Mouse (Mus musculus) lung, embryonic 15.5 days (tissue): ENCODE results near the gene Maml1. TPM values are rescaled to one million over a fixed set of nuclear protein-coding genes. Genes with fewer than 3 reads are reported as not detected.

Experiments used
- ATAC-seq: fragments of 200-750 bp; cut with Nextera tagmentation; 2 replicates; pipeline ENCODE4 v1.8.0; 2017; ENCODE audit warnings: moderate number of reproducible peaks, borderline replicate concordance; ENCODE audit not compliant: low FRiP score, low TSS enrichment; ENCODE audit errors: extremely low read depth
- H3K27ac ChIP-seq: fragments of 300-500 bp; sonication (generic); 2 replicates; pipeline ENCODE4 v1.5.1; 2015; ENCODE audit warnings: moderate library complexity, mild to moderate bottlenecking, inconsistent platforms
- H3K27me3 ChIP-seq: fragments of 300-500 bp; sonication (generic); 2 replicates; pipeline ENCODE4 v1.6.1; 2015; ENCODE audit warnings: inconsistent platforms
- H3K36me3 ChIP-seq: fragments of 300-500 bp; sonication (generic); 2 replicates; pipeline ENCODE4 v1.6.1; 2015; ENCODE audit warnings: inconsistent platforms
- H3K4me1 ChIP-seq: fragments of 300-500 bp; sonication (generic); 2 replicates; pipeline ENCODE4 v1.6.1; 2015; ENCODE audit warnings: inconsistent platforms
- H3K4me2 ChIP-seq: fragments of 300-500 bp; sonication (generic); 2 replicates; pipeline ENCODE4 v1.6.1; 2015; ENCODE audit warnings: inconsistent platforms, mild to moderate bottlenecking, moderate library complexity
- H3K4me3 ChIP-seq: fragments of 300-500 bp; sonication (generic); 2 replicates; pipeline ENCODE4 v1.5.1; 2015; ENCODE audit warnings: mild to moderate bottlenecking, inconsistent platforms
- H3K9ac ChIP-seq: fragments of 300-500 bp; sonication (generic); 2 replicates; pipeline ENCODE4 v1.6.1; 2015; ENCODE audit warnings: inconsistent platforms
- H3K9me3 ChIP-seq: fragments of 300-500 bp; sonication (generic); 2 replicates; pipeline ENCODE4 v1.6.1; 2016; ENCODE audit warnings: inconsistent platforms
- WGBS: fragments of 180-500 bp; shearing (Covaris S2); methylation state at CpG from one replicate; pipeline ENCODE4 v1.1.7; 2015; 5-methylcytosine and 5-hydroxymethylcytosine counted together
- polyA plus RNA-seq: library from polyadenylated mRNA; unstranded; fragments of >200 nt; fragmentation: Nextera tagmentation; extraction: Ambion mirVana; gene quantifications from 2 replicates; pipeline ENCODE4 v1.2.1, GENCODE M21; 2015

The Maml1 gene
- polyA plus RNA-seq, 1 experiment from 2014 or later = 6.5 TPM

DNA sequence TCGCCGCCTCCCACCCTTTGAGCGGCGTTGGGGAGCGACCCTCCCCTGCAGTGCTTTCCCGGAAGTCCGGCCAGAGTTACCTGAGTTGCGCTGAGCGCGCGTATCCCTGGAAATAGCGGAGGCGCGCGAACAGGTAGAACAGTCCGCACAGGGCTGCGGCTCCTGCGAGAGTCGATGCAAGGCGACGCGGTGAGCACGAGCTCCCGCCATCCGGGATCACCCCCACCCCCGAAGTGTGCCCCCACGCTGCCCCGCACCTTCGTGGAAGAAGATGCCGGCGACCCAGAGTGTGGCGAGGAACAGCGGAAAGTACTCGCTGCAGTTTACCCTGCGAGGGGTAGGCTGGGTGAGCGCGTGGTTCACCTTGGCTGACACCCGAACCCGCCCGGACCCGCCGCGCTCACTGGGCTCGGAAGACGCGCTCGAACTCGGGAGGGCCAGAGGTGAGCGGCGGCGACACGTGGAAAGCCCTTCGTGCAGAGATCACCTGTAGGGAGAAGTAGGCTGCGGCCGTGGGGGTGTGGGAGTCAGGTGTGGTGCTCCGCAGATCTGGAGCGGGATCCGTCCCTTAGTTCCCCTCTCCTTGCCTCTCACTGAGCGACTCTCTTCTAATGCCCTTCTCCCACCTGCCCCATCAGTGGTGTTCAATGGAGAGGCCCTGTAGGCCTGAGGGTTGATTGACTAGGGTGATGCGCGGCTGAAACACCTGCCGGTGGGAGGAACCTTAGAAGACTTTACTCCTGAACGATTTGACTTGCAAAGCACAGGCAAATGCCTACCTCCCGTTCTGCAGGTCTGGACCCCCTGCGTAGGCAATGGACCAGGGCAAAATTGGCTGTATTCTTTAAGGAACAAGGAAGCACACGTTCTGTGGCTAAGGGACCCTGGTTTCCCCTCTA, 54.9 kb downstream of the Maml1 start:
- peaks cover 23% of the 10 kb centered on the region for H3K4me1 ChIP-seq
- H3K27me3 ChIP-seq = peaks cover 15% of the 10 kb centered on the region
- peak overlapping the region; percentile 91 for H3K4me2 ChIP-seq
- H3K9ac ChIP-seq = peak overlapping the region; percentile 63
- H3K9me3 ChIP-seq = no peaks in the 10 kb centered on the region
- H3K27ac ChIP-seq = no peak overlapping the region
- peak overlapping the region; percentile 62 for H3K4me3 ChIP-seq
- 2% methylated on average over 66 of the region's 66 CpGs for WGBS
- peaks cover 28% of the 10 kb centered on the region for H3K36me3 ChIP-seq
- peak; percentile 17; the same call in 1 of the 2 replicates for ATAC-seq

GRCm38 (mm10) chr11:50236540-50236936, 55.6 kb downstream of the Maml1 start:
- Histone ChIP-seq H3K4me2 (peak overlapping the region; percentile 91), H3K4me1 (peaks cover 23% of the 10 kb centered on the region), H3K27ac (no peak overlapping the region; the same call in 1 of the 2 replicates), H3K4me3 (peak overlapping the region; percentile 62), H3K9me3 (no peaks in the 10 kb centered on the region), H3K36me3 (peaks cover 30% of the 10 kb centered on the region), H3K27me3 (peaks cover 15% of the 10 kb centered on the region), H3K9ac (peak overlapping the region; percentile 63)
- under 1% methylated on average over 24 of the region's 27 CpGs for WGBS
- ATAC-seq = peak; percentile 93

DNA sequence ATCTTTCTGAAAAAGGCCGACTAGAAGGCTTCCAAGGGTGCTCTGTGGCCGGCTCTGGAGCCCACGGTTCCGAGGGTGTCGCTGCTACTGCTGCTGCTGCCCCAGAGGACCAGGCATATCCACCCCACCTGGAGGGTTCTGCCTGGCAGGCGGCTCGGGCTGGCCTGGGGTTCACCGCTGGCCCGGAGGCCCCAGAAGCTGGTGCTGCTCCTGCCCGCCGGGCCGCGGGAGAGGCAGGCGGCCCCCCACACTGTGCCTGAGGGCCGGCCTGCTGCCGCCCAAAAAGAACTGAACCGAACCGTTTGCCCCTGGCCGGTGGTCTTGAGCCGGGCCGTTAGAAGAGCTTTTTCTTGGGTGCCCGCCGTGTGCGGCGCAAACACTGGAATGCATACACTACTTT, 57.5 kb downstream of the Maml1 start:
- Histone ChIP-seq H3K36me3 (peaks cover 30% of the 10 kb centered on the region), H3K4me3 (no peak overlapping the region), H3K9me3 (no peaks in the 10 kb centered on the region), H3K4me2 (no peak overlapping the region), H3K27ac (no peak overlapping the region), H3K27me3 (peaks cover 15% of the 10 kb centered on the region), H3K4me1 (peaks cover 31% of the 10 kb centered on the region), H3K9ac (no peak overlapping the region)
- 95% methylated on average over 25 of the region's 25 CpGs for WGBS
- ATAC-seq = no peak

DNA sequence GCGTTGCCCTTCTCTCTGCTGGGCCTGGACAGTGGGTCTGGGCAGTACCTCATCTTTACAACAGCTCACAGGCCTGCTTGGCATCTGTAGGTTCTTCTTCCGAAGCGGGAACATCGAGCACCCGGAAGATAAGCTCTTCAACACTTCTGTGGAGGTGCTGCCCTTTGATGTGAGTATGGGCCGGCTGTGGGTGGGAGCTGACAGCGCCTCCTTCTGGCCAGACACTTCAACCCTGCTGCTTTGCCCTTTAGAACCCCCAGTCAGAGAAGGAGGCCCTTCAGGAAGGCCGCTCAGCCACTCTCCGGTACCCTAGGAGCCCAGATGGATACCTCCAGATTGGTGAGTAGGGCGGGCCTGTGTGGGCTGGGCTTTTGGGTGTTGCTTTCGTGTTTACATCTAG, 58.1 kb downstream of the Maml1 start:
- H3K4me2 ChIP-seq = no peak overlapping the region
- WGBS = 85% methylated on average over 11 of the region's 11 CpGs
- H3K36me3 ChIP-seq = peaks cover 30% of the 10 kb centered on the region
- H3K27me3 ChIP-seq = peaks cover 15% of the 10 kb centered on the region
- H3K9me3 ChIP-seq = no peaks in the 10 kb centered on the region
- no peak for ATAC-seq
- no peak overlapping the region for H3K9ac ChIP-seq
- H3K4me3 ChIP-seq = no peak overlapping the region
- H3K27ac ChIP-seq = no peak overlapping the region
- H3K4me1 ChIP-seq = peaks cover 35% of the 10 kb centered on the region

GRCm38 (mm10) chr11:50233022-50233421, 59.1 kb downstream of the Maml1 start:
- Histone ChIP-seq H3K4me2 (no peak overlapping the region), H3K27me3 (peaks cover 11% of the 10 kb centered on the region), H3K9me3 (no peaks in the 10 kb centered on the region), H3K4me3 (no peak overlapping the region), H3K27ac (no peak overlapping the region), H3K9ac (no peak overlapping the region), H3K36me3 (peaks cover 30% of the 10 kb centered on the region), H3K4me1 (peaks cover 41% of the 10 kb centered on the region)
- no peak for ATAC-seq
- 93% methylated on average over 13 of the region's 13 CpGs for WGBS

- ATAC-seq = no peak
- Histone ChIP-seq H3K4me2 (peak overlapping the region; percentile 57), H3K27me3 (no peaks in the 10 kb centered on the region), H3K9me3 (no peaks in the 10 kb centered on the region), H3K27ac (no peak overlapping the region), H3K4me1 (peaks cover 45% of the 10 kb centered on the region), H3K36me3 (peaks cover 30% of the 10 kb centered on the region), H3K9ac (no peak overlapping the region), H3K4me3 (0 out of 2 replicates have a peak overlapping the region, but pooled peaks have one; percentile 30)
- 26% methylated on average over 8 of the region's 8 CpGs for WGBS
Observed at GRCm38 (mm10) chr11:50231411-50231810, 60.7 kb downstream of the Maml1 start.

- H3K4me2 ChIP-seq = peak overlapping the region; percentile 57
- 32% methylated on average over 45 of the region's 45 CpGs for WGBS
- no peak overlapping the region for H3K9ac ChIP-seq
- H3K27ac ChIP-seq = no peak overlapping the region
- no peaks in the 10 kb centered on the region for H3K9me3 ChIP-seq
- no peaks in the 10 kb centered on the region for H3K27me3 ChIP-seq
- no peak for ATAC-seq
- peaks cover 30% of the 10 kb centered on the region for H3K36me3 ChIP-seq
- peaks cover 45% of the 10 kb centered on the region for H3K4me1 ChIP-seq
- H3K4me3 ChIP-seq = peak overlapping the region; percentile 30
Observed at GRCm38 (mm10) chr11:50230481-50231304, 61.4 kb downstream of the Maml1 start.

GRCm38 (mm10) chr11:50229252-50229910, 62.7 kb downstream of the Maml1 start:
- WGBS = 40% methylated on average over 7 of the region's 7 CpGs

DNA sequence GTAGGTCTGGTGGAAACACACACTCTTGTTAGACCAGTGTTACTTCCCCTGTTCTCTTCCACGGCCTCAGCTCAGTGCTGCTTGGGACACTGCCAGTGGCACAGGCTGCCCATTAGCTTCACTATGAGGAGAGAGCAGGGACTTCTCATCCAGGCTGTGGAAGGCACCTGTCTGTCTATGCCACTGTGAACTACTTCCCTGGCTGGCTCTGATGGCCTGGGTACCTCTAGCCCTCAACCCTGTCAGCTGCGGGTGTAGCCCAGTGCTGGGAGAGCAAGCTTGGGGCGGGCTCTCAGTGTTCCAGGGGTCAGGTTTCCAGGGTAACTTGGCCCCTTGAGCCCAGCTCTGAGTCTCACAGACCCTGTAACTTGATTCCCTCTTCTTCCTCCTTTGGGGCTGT, 63.3 kb downstream of the Maml1 start:
- 33% methylated on average over 3 of the region's 3 CpGs for WGBS
- Histone ChIP-seq H3K27me3 (no peaks in the 10 kb centered on the region), H3K9me3 (no peaks in the 10 kb centered on the region), H3K9ac (no peak overlapping the region), H3K4me3 (no peak overlapping the region), H3K27ac (no peak overlapping the region), H3K36me3 (peaks cover 19% of the 10 kb centered on the region), H3K4me1 (peaks cover 50% of the 10 kb centered on the region), H3K4me2 (no peak overlapping the region)
- no peak for ATAC-seq

More at GRCm38 (mm10) chr11:50229252-50229910, 62.7 kb downstream of the Maml1 start:
- Histone ChIP-seq H3K4me1 (peaks cover 44% of the 10 kb centered on the region), H3K27ac (no peak overlapping the region), H3K4me3 (no peak overlapping the region), H3K27me3 (no peaks in the 10 kb centered on the region), H3K9me3 (no peaks in the 10 kb centered on the region), H3K4me2 (no peak overlapping the region), H3K36me3 (peaks cover 25% of the 10 kb centered on the region), H3K9ac (no peak overlapping the region)
- no peak for ATAC-seq

- H3K4me1 ChIP-seq = peaks cover 52% of the 10 kb centered on the region
- 83% methylated on average over 4 of the region's 4 CpGs for WGBS
- no peak overlapping the region for H3K27ac ChIP-seq
- no peaks in the 10 kb centered on the region for H3K9me3 ChIP-seq
- H3K9ac ChIP-seq = no peak overlapping the region
- H3K4me2 ChIP-seq = no peak overlapping the region
- no peak for ATAC-seq
- H3K27me3 ChIP-seq = no peaks in the 10 kb centered on the region
- peaks cover 8% of the 10 kb centered on the region; the same call in 1 of the 2 replicates for H3K36me3 ChIP-seq
- no peak overlapping the region for H3K4me3 ChIP-seq
Observed at GRCm38 (mm10) chr11:50227736-50228135, 64.4 kb downstream of the Maml1 start.

- H3K9ac ChIP-seq = no peak overlapping the region
- peaks cover 52% of the 10 kb centered on the region for H3K4me1 ChIP-seq
- peak overlapping the region; percentile 77 for H3K27ac ChIP-seq
- H3K9me3 ChIP-seq = no peaks in the 10 kb centered on the region
- 75% methylated on average over 3 of the region's 3 CpGs for WGBS
- H3K27me3 ChIP-seq = no peaks in the 10 kb centered on the region
- H3K4me3 ChIP-seq = no peak overlapping the region
- no peak for ATAC-seq
- peak overlapping the region; percentile 97 for H3K4me2 ChIP-seq
- H3K36me3 ChIP-seq = peaks cover 3% of the 10 kb centered on the region; the same call in 1 of the 2 replicates
Observed at GRCm38 (mm10) chr11:50227226-50227625, 64.9 kb downstream of the Maml1 start.
